Mouse (Mus musculus) lung, postnatal 0 days (tissue): ENCODE data around the gene Tssk1.

Experiments used
- CTCF ChIP-seq: IDR thresholded peaks from 2 replicates; pipeline ENCODE4 v1.5.1; 2016; ENCODE audit warnings: antibody characterized with exemption, mild to moderate bottlenecking
- EP300 ChIP-seq: IDR thresholded peaks from 2 replicates; pipeline ENCODE4 v1.6.1; 2016; ENCODE audit warnings: antibody characterized with exemption, mild to moderate bottlenecking, control low read depth

- TF ChIP-seq CTCF (peak; percentile 76), EP300 (no peak)
These were observed 35.4 kb upstream of the Tssk1 start for GRCm38 (mm10) chr16:17858592-17858991.
